Mouse (Mus musculus): Measurements from ENCODE around the gene Filip1l. TPM values are rescaled to one million over a fixed set of nuclear protein-coding genes. Genes with fewer than 3 reads are reported as not detected.

The Filip1l gene
- polyA plus RNA-seq, 1 experiment from 2014 or later = 35.3 TPM

- no peak overlapping the region for H3K4me2 ChIP-seq (replicated peaks; ENCODE audit: low read depth)
- WGBS = 56% methylated on average over 5 of the region's 5 CpGs
- ATAC-seq (ENCODE audit: low FRiP score, low TSS enrichment) (no peak), DNase-seq (ENCODE audit: low spot score) (no peak)
- H3K4me3 ChIP-seq (ENCODE audit: low read depth, low read length) = no peak overlapping the region
- H3K36me3 ChIP-seq (ENCODE audit: control insufficient read depth, insufficient read depth, low read length) = no peaks in the 10 kb centered on the region
- H3K9me3 ChIP-seq (ENCODE audit: control insufficient read depth, low read length) = no peaks in the 10 kb centered on the region
- H3K4me1 ChIP-seq (replicated peaks; ENCODE audit: control insufficient read depth, insufficient read depth) = no peaks in the 10 kb centered on the region
- no peak overlapping the region for H3K27ac ChIP-seq (replicated peaks)
- H3K9ac ChIP-seq (ENCODE audit: low read length) = no peak overlapping the region
- no peaks in the 10 kb centered on the region for H3K27me3 ChIP-seq (ENCODE audit: control insufficient read depth, insufficient read depth, low read length)
- no peak for TF ChIP-seq EP300 (optimal IDR thresholded peaks at IDR 0.05)
- no peak for TF ChIP-seq CTCF (IDR thresholded peaks at IDR 0.05; ENCODE audit: low read depth)
Measured at GRCm38 (mm10) chr16:57340613-57340898, 12.3 kb upstream of the Filip1l start.

DNA sequence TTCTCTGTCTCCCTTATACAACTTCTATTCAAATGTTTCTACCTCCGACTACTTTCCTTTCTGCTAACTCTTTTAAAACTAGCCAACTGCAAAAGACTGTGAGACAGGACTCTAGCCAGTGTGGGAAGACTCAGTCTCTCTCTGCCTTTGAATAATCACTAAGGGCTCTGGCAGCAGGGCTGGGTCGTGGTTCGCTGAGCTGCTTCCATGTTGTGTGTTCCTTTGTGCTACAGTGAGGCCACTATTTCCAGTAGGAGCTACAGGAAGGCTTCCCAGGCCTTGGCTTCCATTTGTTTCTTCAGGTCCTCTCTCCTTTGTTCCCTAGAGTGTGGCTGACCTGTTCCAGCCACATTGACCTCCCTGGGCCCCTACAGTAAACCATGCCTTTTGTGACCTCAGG is 6.6 kb upstream of the Filip1l start:
- DNase-seq (ENCODE audit: low spot score) (no peak), ATAC-seq (ENCODE audit: low FRiP score, low TSS enrichment) (no peak)
- 86% methylated on average over 3 of the region's 3 CpGs for WGBS
- Histone ChIP-seq H3K4me1 (replicated peaks; ENCODE audit: control insufficient read depth, insufficient read depth) (no peaks in the 10 kb centered on the region), H3K27ac (replicated peaks) (no peak overlapping the region), H3K36me3 (ENCODE audit: control insufficient read depth, insufficient read depth, low read length) (no peaks in the 10 kb centered on the region), H3K4me3 (ENCODE audit: low read depth, low read length) (no peak overlapping the region), H3K9me3 (ENCODE audit: control insufficient read depth, low read length) (no peaks in the 10 kb centered on the region), H3K9ac (ENCODE audit: low read length) (no peak overlapping the region), H3K27me3 (ENCODE audit: control insufficient read depth, insufficient read depth, low read length) (no peaks in the 10 kb centered on the region), H3K4me2 (replicated peaks; ENCODE audit: low read depth) (no peak overlapping the region)
- TF ChIP-seq CTCF (IDR thresholded peaks at IDR 0.05; ENCODE audit: low read depth) (no peak), EP300 (optimal IDR thresholded peaks at IDR 0.05) (no peak)

GRCm38 (mm10) chr16:57349039-57349438 is 3.9 kb upstream of the Filip1l start:
- ATAC-seq (ENCODE audit: low FRiP score, low TSS enrichment) (no peak), DNase-seq (ENCODE audit: low spot score) (no peak)
- no peak overlapping the region for H3K9ac ChIP-seq (ENCODE audit: low read length)
- H3K4me1 ChIP-seq (replicated peaks; ENCODE audit: control insufficient read depth, insufficient read depth) = no peaks in the 10 kb centered on the region
- TF ChIP-seq CTCF (IDR thresholded peaks at IDR 0.05; ENCODE audit: low read depth) (no peak), EP300 (optimal IDR thresholded peaks at IDR 0.05) (no peak)
- no peaks in the 10 kb centered on the region for H3K27me3 ChIP-seq (ENCODE audit: control insufficient read depth, insufficient read depth, low read length)
- 79% methylated on average over 3 of the region's 3 CpGs for WGBS
- H3K4me2 ChIP-seq (replicated peaks; ENCODE audit: low read depth) = no peak overlapping the region
- H3K36me3 ChIP-seq (ENCODE audit: control insufficient read depth, insufficient read depth, low read length) = no peaks in the 10 kb centered on the region
- H3K9me3 ChIP-seq (ENCODE audit: control insufficient read depth, low read length) = no peaks in the 10 kb centered on the region
- no peak overlapping the region for H3K27ac ChIP-seq (replicated peaks)
- no peak overlapping the region for H3K4me3 ChIP-seq (ENCODE audit: low read depth, low read length)

DNA sequence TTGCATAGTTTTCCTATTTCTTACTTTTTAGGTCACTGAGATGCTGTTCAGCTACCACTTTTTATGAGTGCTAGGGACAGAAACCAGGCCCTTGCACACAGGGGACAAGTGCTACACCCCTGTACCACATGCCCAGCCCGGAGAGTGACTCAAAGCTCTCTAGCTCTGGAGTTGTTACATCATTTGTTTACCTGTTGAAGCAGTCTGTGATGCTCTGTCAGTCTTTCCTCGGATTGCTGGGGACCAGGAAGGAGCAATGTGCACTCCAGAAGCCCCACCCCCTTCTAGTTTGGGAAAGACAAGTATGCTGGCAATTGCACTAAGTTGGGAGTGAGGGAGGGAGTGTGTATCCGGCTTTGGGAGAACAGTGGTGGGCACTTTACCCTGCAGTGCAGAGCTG is 3.2 kb upstream of the Filip1l start:
- Histone ChIP-seq H3K4me3 (ENCODE audit: low read depth, low read length) (no peak overlapping the region), H3K9me3 (ENCODE audit: control insufficient read depth, low read length) (no peaks in the 10 kb centered on the region), H3K27ac (replicated peaks) (no peak overlapping the region), H3K36me3 (ENCODE audit: control insufficient read depth, insufficient read depth, low read length) (no peaks in the 10 kb centered on the region), H3K9ac (ENCODE audit: low read length) (no peak overlapping the region), H3K4me1 (replicated peaks; ENCODE audit: control insufficient read depth, insufficient read depth) (no peaks in the 10 kb centered on the region), H3K4me2 (replicated peaks; ENCODE audit: low read depth) (no peak overlapping the region), H3K27me3 (ENCODE audit: control insufficient read depth, insufficient read depth, low read length) (no peaks in the 10 kb centered on the region)
- TF ChIP-seq CTCF (IDR thresholded peaks at IDR 0.05; ENCODE audit: low read depth) = no peak
- no peak for TF ChIP-seq EP300 (optimal IDR thresholded peaks at IDR 0.05)
- ATAC-seq (ENCODE audit: low FRiP score, low TSS enrichment) = peak; percentile 84
- 29% methylated on average over 3 of the region's 3 CpGs for whole genome bisulfite sequencing
- no peak for DNase-seq (ENCODE audit: low spot score)

DNA sequence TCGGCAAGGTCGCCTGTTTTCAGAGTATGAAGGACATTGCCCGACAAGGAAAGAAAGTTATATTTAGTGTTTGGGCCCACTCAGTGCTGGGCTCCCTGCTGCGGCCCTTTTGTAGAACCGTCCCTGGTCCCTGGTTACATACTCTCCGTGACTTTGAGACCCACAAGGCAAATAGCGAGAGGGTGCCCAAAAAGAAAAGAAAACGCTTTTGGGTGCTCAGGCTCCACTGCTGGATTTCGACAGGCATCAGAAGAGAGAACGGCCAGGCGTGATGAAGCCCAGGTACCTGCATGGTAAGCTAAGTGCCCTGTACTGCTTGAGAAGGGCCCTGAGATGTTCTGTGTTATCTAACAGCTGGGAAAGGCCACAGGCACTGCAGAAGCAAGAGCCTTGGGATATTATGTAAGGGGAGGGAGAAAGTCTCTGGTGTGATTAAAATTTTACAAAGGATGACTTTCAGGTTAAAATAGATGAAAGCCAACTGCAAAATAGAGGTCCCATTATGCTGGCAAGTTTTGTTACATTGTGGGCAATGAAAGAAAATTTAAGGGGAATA is 351 bp downstream of the Filip1l start:
- Histone ChIP-seq H3K4me3 (ENCODE audit: low read depth, low read length) (no peak overlapping the region), H3K9me3 (ENCODE audit: control insufficient read depth, low read length) (no peaks in the 10 kb centered on the region), H3K27ac (replicated peaks) (no peak overlapping the region), H3K9ac (ENCODE audit: low read length) (no peak overlapping the region), H3K4me2 (replicated peaks; ENCODE audit: low read depth) (no peak overlapping the region), H3K27me3 (ENCODE audit: control insufficient read depth, insufficient read depth, low read length) (no peaks in the 10 kb centered on the region), H3K4me1 (replicated peaks; ENCODE audit: control insufficient read depth, insufficient read depth) (no peaks in the 10 kb centered on the region), H3K36me3 (ENCODE audit: control insufficient read depth, insufficient read depth, low read length) (no peaks in the 10 kb centered on the region)
- 71% methylated on average over 11 of the region's 11 CpGs for WGBS
- DNase-seq (ENCODE audit: low spot score) (no peak), ATAC-seq (ENCODE audit: low FRiP score, low TSS enrichment) (no peak)
- TF ChIP-seq EP300 (optimal IDR thresholded peaks at IDR 0.05) = no peak
- TF ChIP-seq CTCF (IDR thresholded peaks at IDR 0.05; ENCODE audit: low read depth) = no peak

DNA sequence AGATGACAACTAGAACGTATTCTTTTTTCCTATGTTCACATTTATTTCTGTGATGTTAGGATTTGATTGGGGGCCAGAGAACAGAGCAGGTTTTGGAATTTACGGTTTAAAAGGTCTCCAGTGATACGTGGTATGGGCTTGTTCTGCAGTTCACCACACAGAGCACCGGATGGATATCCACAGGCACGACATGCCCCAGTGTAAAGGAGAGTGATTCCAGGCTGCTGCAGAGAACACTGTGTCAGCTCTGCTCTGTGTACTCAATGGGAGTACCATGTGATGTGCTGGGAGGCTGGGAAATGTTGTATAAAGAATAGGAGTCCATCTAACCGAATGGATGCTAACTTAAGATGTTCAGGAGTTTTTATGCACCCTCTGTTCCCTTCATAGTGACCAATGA is 1.0 kb downstream of the Filip1l start:
- Histone ChIP-seq H3K4me1 (replicated peaks; ENCODE audit: control insufficient read depth, insufficient read depth) (no peaks in the 10 kb centered on the region), H3K27ac (replicated peaks) (no peak overlapping the region), H3K4me3 (ENCODE audit: low read depth, low read length) (no peak overlapping the region), H3K9ac (ENCODE audit: low read length) (no peak overlapping the region), H3K9me3 (ENCODE audit: control insufficient read depth, low read length) (no peaks in the 10 kb centered on the region), H3K27me3 (ENCODE audit: control insufficient read depth, insufficient read depth, low read length) (no peaks in the 10 kb centered on the region), H3K4me2 (replicated peaks; ENCODE audit: low read depth) (no peak overlapping the region), H3K36me3 (ENCODE audit: control insufficient read depth, insufficient read depth, low read length) (no peaks in the 10 kb centered on the region)
- no peak for TF ChIP-seq CTCF (IDR thresholded peaks at IDR 0.05; ENCODE audit: low read depth)
- TF ChIP-seq EP300 (optimal IDR thresholded peaks at IDR 0.05) = no peak
- ATAC-seq (ENCODE audit: low FRiP score, low TSS enrichment) (no peak), DNase-seq (ENCODE audit: low spot score) (no peak)
- WGBS = 45% methylated on average over 6 of the region's 6 CpGs
